Mouse (Mus musculus) heart, postnatal 10 days (tissue): ENCODE data around the gene Lrrfip2. TPM values are rescaled to one million over a fixed set of nuclear protein-coding genes. Genes with fewer than 3 reads are reported as not detected.

Experiments used
- DNase-seq, 2 experiments: peaks; one replicate each; pipeline ENCODE4 v3.0.0; 2021
- intact Hi-C: fragments of 180-260 bp; cut with DNase I; formaldehyde crosslinking; loops from one replicate; pipeline ENCODE4 v1.15.1; 2025
- total RNA-seq, 2 experiments: library from RNA; stranded (reverse); gene quantifications; 2 replicates each; pipeline ENCODE4 v1.2.3; 2021

Lrrfip2 gene
- total RNA-seq: 100 to 1,000 TPM; 105 to 108 TPM

- intact Hi-C loops: loop anchor here (5.0 kb wide), 2 partner anchors 35 to 90 kb away; no protein-coding TSS in a partner anchor
- no peak for DNase-seq
These were observed at the start of gene Lrrfip2 for GRCm38 (mm10) chr9:111117126-111117642. TSS of gene Lrrfip2 (plus strand) at chr9:111117592.

- intact Hi-C loops: no loop called here
- DNase-seq: peak; percentile 63 to 75
These were observed 46.8 kb upstream of the Lrrfip2 start for GRCm38 (mm10) chr9:111070546-111070961.

- DNase-seq: peak; percentile 56 to 70
- intact Hi-C loops: loop anchor here (1.0 to 2.0 kb wide), 2 partner anchors 75 to 149 kb away; no protein-coding TSS in a partner anchor
These were observed 45.2 kb upstream of the Lrrfip2 start for GRCm38 (mm10) chr9:111072175-111072574.

GRCm38 (mm10) chr9:111072971-111073370, 44.4 kb upstream of the Lrrfip2 start:
- DNase-seq: no peak
- intact Hi-C loops: loop anchor here (1.0 to 2.0 kb wide), 2 partner anchors 76 to 150 kb away; no protein-coding TSS in a partner anchor

GRCm38 (mm10) chr9:111077745-111078144, 39.6 kb upstream of the Lrrfip2 start:
- intact Hi-C loops: no loop called here
- DNase-seq: no peak

GRCm38 (mm10) chr9:111080801-111081200, 36.6 kb upstream of the Lrrfip2 start:
- intact Hi-C loops: no loop called here
- no peak for DNase-seq

- no peak for DNase-seq
- intact Hi-C loops: no loop called here
These were observed 35.6 kb upstream of the Lrrfip2 start for GRCm38 (mm10) chr9:111081765-111082164.

GRCm38 (mm10) chr9:111085329-111085728, 32.1 kb upstream of the Lrrfip2 start:
- intact Hi-C loops: no loop called here
- DNase-seq: no peak

GRCm38 (mm10) chr9:111086137-111086536, 31.3 kb upstream of the Lrrfip2 start:
- no peak for DNase-seq
- intact Hi-C loops: no loop called here

- intact Hi-C loops: no loop called here
- no peak for DNase-seq
These were observed 30.3 kb upstream of the Lrrfip2 start for GRCm38 (mm10) chr9:111086995-111087606.

- intact Hi-C loops: no loop called here
- no peak for DNase-seq
These were observed 29.4 kb upstream of the Lrrfip2 start for GRCm38 (mm10) chr9:111087960-111088359.

- intact Hi-C loops: no loop called here
- no peak for DNase-seq
These were observed 28.5 kb upstream of the Lrrfip2 start for GRCm38 (mm10) chr9:111088886-111089285.

- intact Hi-C loops: loop anchor here (2.0 to 5.0 kb wide), 5 partner anchors 26 to 160 kb away; no protein-coding TSS in a partner anchor
- peak; percentile 85 for DNase-seq
These were observed 24.7 kb upstream of the Lrrfip2 start for GRCm38 (mm10) chr9:111092657-111093056.

- intact Hi-C loops: loop anchor here (2.0 to 5.0 kb wide), 5 partner anchors 26 to 159 kb away; no protein-coding TSS in a partner anchor
- peak; percentile 69 to 76 for DNase-seq
These were observed 24.3 kb upstream of the Lrrfip2 start for GRCm38 (mm10) chr9:111093094-111093493.

GRCm38 (mm10) chr9:111094626-111095025, 22.8 kb upstream of the Lrrfip2 start:
- no peak for DNase-seq
- intact Hi-C loops: loop anchor here (5.0 kb wide), 4 partner anchors 58 to 158 kb away; no protein-coding TSS in a partner anchor

GRCm38 (mm10) chr9:111095710-111096109, 21.7 kb upstream of the Lrrfip2 start:
- DNase-seq: no peak
- intact Hi-C loops: no loop called here

- intact Hi-C loops: no loop called here
- no peak for DNase-seq
These were observed 20.7 kb upstream of the Lrrfip2 start for GRCm38 (mm10) chr9:111096419-111097326.

- intact Hi-C loops: no loop called here
- no peak for DNase-seq
These were observed 19.8 kb upstream of the Lrrfip2 start for GRCm38 (mm10) chr9:111097543-111097942.

- intact Hi-C loops: no loop called here
- no peak for DNase-seq
These were observed 17.0 kb upstream of the Lrrfip2 start for GRCm38 (mm10) chr9:111100406-111100805.

GRCm38 (mm10) chr9:111103293-111103692, 14.1 kb upstream of the Lrrfip2 start:
- intact Hi-C loops: no loop called here
- DNase-seq: no peak

- intact Hi-C loops: no loop called here
- no peak for DNase-seq
These were observed 13.5 kb upstream of the Lrrfip2 start for GRCm38 (mm10) chr9:111103893-111104292.
